Comparison of ENCODE assay signal across 8 mouse cellular contexts in genomic region chr3:99253092-99253488, GRCm38 (mm10). TPM values are rescaled to one million over a fixed set of nuclear protein-coding genes. Genes with fewer than 3 reads are reported as not detected.
DNase-seq lines count a peak whose midpoint lies in the region; ATAC-seq and TF ChIP-seq lines count a peak whose summit lies in the region.

No protein-coding gene starts in this region.

- H3K27me3 ChIP-seq in megakaryocyte, embryonic 14.5 days (replicated peaks), result peaks cover 99% of the 10 kb centered on the region
- H3K27me3 ChIP-seq in intestine, postnatal 0 days (replicated peaks; ENCODE audit: control insufficient read depth, insufficient read depth, low read length), result peaks cover 99% of the 10 kb centered on the region
- peaks cover 92% of the 10 kb centered on the region for H3K27me3 ChIP-seq in stomach, embryonic 16.5 days (ENCODE audit: control insufficient read depth, insufficient read depth, low read length)
- peaks cover 23% of the 10 kb centered on the region; the same call in 1 of the 2 replicates for H3K27me3 ChIP-seq in cerebellum, adult 2 months (ENCODE audit: control insufficient read depth, insufficient read depth, low read length)

- no peak for TF ChIP-seq CTCF in embryonic fibroblast, embryonic 13.5 days (IDR thresholded peaks at IDR 0.05; ENCODE audit: borderline replicate concordance, insufficient read depth, low read length)
- TF ChIP-seq CTCF in intestine, postnatal 0 days (IDR thresholded peaks at IDR 0.05; ENCODE audit: low read depth), result no peak
- TF ChIP-seq CTCF in cerebellum, adult 2 months (IDR thresholded peaks at IDR 0.05; ENCODE audit: borderline replicate concordance, insufficient read depth, low read depth, low read length), result no peak

- DNase-seq in frontal cortex, postnatal 25 days (ENCODE audit: low spot score in 2 of 2), result no peak
- no peak for DNase-seq in c-Kit-positive CD71-positive TER-119-positive erythroid progenitor cells, embryonic 14.5 days (ENCODE audit: low spot score)
- DNase-seq in cerebellum, adult 2 months, result no peak

- H3K9me3 ChIP-seq in megakaryocyte, embryonic 14.5 days, result peaks cover 15% of the 10 kb centered on the region; the same call in 1 of the 2 replicates
- H3K9me3 ChIP-seq in intestine, postnatal 0 days (ENCODE audit: control insufficient read depth), result no peaks in the 10 kb centered on the region
- H3K9me3 ChIP-seq in stomach, embryonic 16.5 days (replicated peaks; ENCODE audit: control insufficient read depth, low read length), result no peaks in the 10 kb centered on the region

- peak overlapping the region; percentile 73 for H3K4me2 ChIP-seq in intestine, postnatal 0 days (replicated peaks; ENCODE audit: low read depth)
- peak overlapping the region; percentile 70 for H3K4me2 ChIP-seq in stomach, embryonic 16.5 days (ENCODE audit: low read depth, low read length)

- peaks cover 39% of the 10 kb centered on the region for H3K4me1 ChIP-seq in megakaryocyte, embryonic 14.5 days
- no peaks in the 10 kb centered on the region for H3K4me1 ChIP-seq in embryonic fibroblast, embryonic 13.5 days (ENCODE audit: control insufficient read depth, insufficient read depth, low read length)
- H3K4me1 ChIP-seq in intestine, postnatal 0 days (replicated peaks; ENCODE audit: control insufficient read depth, insufficient read depth, low read length), result no peaks in the 10 kb centered on the region
- H3K4me1 ChIP-seq in stomach, embryonic 16.5 days (ENCODE audit: control insufficient read depth, insufficient read depth, low read length), result peaks cover 8% of the 10 kb centered on the region
- H3K4me1 ChIP-seq in cerebellum, adult 2 months (ENCODE audit: control insufficient read depth, insufficient read depth, low read length), result no peaks in the 10 kb centered on the region

- ATAC-seq in megakaryocyte, adult 5-6 weeks (ENCODE audit: poor library complexity, severe bottlenecking), result no peak
- ATAC-seq in intestine, postnatal 0 days, result no peak
- ATAC-seq in stomach, embryonic 16.5 days (ENCODE audit: insufficient read depth, low FRiP score), result no peak

- H3K9ac ChIP-seq in intestine, postnatal 0 days (ENCODE audit: low read depth, low read length), result no peak overlapping the region
- no peak overlapping the region for H3K9ac ChIP-seq in stomach, embryonic 16.5 days (ENCODE audit: low read length)

- no peaks in the 10 kb centered on the region for H3K36me3 ChIP-seq in megakaryocyte, embryonic 14.5 days (replicated peaks; ENCODE audit: low read length)
- H3K36me3 ChIP-seq in intestine, postnatal 0 days (ENCODE audit: control insufficient read depth, insufficient read depth), result no peaks in the 10 kb centered on the region
- no peaks in the 10 kb centered on the region for H3K36me3 ChIP-seq in stomach, embryonic 16.5 days (ENCODE audit: control insufficient read depth, insufficient read depth, low read length)

- peak overlapping the region; percentile 96 for H3K27ac ChIP-seq in embryonic fibroblast, embryonic 13.5 days (ENCODE audit: insufficient read depth, low read length)
- H3K27ac ChIP-seq in intestine, postnatal 0 days (ENCODE audit: low read depth, low read length), result no peak overlapping the region
- H3K27ac ChIP-seq in stomach, embryonic 16.5 days (ENCODE audit: low read length), result no peak overlapping the region
- no peak overlapping the region for H3K27ac ChIP-seq in cerebellum, adult 2 months (ENCODE audit: insufficient read depth, low read length)

- 0% methylated on average over 12 of the region's 12 CpGs for WGBS in intestine, postnatal 0 days
- under 1% methylated on average over 12 of the region's 12 CpGs for WGBS in stomach, embryonic 16.5 days
- 2% methylated on average over 12 of the region's 12 CpGs for WGBS in cerebellum, adult 2 months

- TF ChIP-seq POLR2A in embryonic fibroblast, embryonic 13.5 days (IDR thresholded peaks at IDR 0.05; ENCODE audit: low read depth, low read length), result peak; percentile 75
- no peak for TF ChIP-seq POLR2A in cerebellum, adult 2 months (IDR thresholded peaks at IDR 0.05; ENCODE audit: borderline replicate concordance, insufficient read depth, low read length)

- peak overlapping the region; percentile 79 for H3K4me3 ChIP-seq in megakaryocyte, embryonic 14.5 days (replicated peaks)
- peak overlapping the region; percentile 90 for H3K4me3 ChIP-seq in embryonic fibroblast, embryonic 13.5 days (ENCODE audit: insufficient read depth, low read length)
- H3K4me3 ChIP-seq in intestine, postnatal 0 days (ENCODE audit: low read depth, low read length), result peak overlapping the region; percentile 42
- peak overlapping the region; percentile 48 for H3K4me3 ChIP-seq in stomach, embryonic 16.5 days (replicated peaks; ENCODE audit: low read length)
- no peak overlapping the region for H3K4me3 ChIP-seq in cerebellum, adult 2 months (replicated peaks; ENCODE audit: insufficient read depth, low read depth, low read length)

RNA-seq across cellular contexts. Expression of gene Tbx15, which starts 12.9 kb away (rescaled TPM):
- not detected in 2 replicates for polyA plus RNA-seq in megakaryocyte, embryonic 14.5 days (2012; ENCODE audit: insufficient read depth, low replicate concordance)
- total RNA-seq in megakaryocyte, adult 5-6 weeks (2015), result 0.16 TPM in 1 of 2 replicates, not detected in the other
- not detected in 2 replicates for total RNA-seq in megakaryocyte, adult 5-6 weeks (2017)
- polyA plus RNA-seq in embryonic fibroblast, embryonic 13.5 days (2011; ENCODE audit: insufficient read length, low read depth, missing spikeins), result 57.3 and 86.3 TPM in 2 replicates
- 0.04 TPM in 1 of 2 replicates, not detected in the other for polyA plus RNA-seq in intestine, postnatal 0 days (2015; fragmentation: Nextera tagmentation; extraction: Ambion mirVana)
- 0.10 and 1.1 TPM in 2 replicates for polyA plus RNA-seq in stomach, embryonic 16.5 days (2015; fragmentation: Nextera tagmentation; extraction: Ambion mirVana)
- polyA plus RNA-seq in cerebellum, adult 2 months (2012; rRNA removed), result 0.74 and 0.79 TPM in 2 replicates

Comparison
In these comparisons a context has a peak if more than half of its experiments do, and no peak if none do; other contexts are left out.
1. RNA of gene Tbx15, which starts 12.9 kb away (polyA plus RNA-seq): 57.3 to 86.3 TPM in embryonic fibroblast, embryonic 13.5 days; 0.10 to 1.1 TPM in stomach, embryonic 16.5 days, 0.74 to 0.79 TPM in cerebellum, adult 2 months, 0.04 TPM in intestine, postnatal 0 days and not detected in megakaryocyte, embryonic 14.5 days; every median in the first group is over 10 times any median in the second.